Mouse (Mus musculus) limb, embryonic 10.5 days (tissue): ENCODE data around the gene P4ha2. TPM values are rescaled to one million over a fixed set of nuclear protein-coding genes. Genes with fewer than 3 reads are reported as not detected.

Source experiments
- DNase-seq: peaks from one replicate; pipeline ENCODE4 v3.0.0-alpha.2; 2017; ENCODE audit warnings: low spot score
- H3K27ac ChIP-seq: fragments of 300-500 bp; sonication (generic); 2 replicates; pipeline ENCODE4 v1.5.1; 2016; ENCODE audit warnings: mild to moderate bottlenecking
- H3K27me3 ChIP-seq: fragments of 300-500 bp; sonication (generic); 2 replicates; pipeline ENCODE4 v1.6.1; 2016; ENCODE audit warnings: low read depth, mild to moderate bottlenecking; ENCODE audit not compliant: poor library complexity, severe bottlenecking
- H3K36me3 ChIP-seq: fragments of 300-500 bp; sonication (generic); 2 replicates; pipeline ENCODE4 v1.6.1; 2016; ENCODE audit warnings: mild to moderate bottlenecking, moderate library complexity
- H3K4me1 ChIP-seq: fragments of 300-500 bp; sonication (generic); 2 replicates; pipeline ENCODE4 v1.6.1; 2016
- H3K4me3 ChIP-seq: fragments of 300-500 bp; sonication (generic); 2 replicates; pipeline ENCODE4 v1.5.1; 2016; ENCODE audit warnings: mild to moderate bottlenecking, moderate library complexity
- H3K9me3 ChIP-seq: fragments of 300-500 bp; sonication (generic); replicated peaks from 2 replicates; pipeline ENCODE4 v1.6.1; 2016; ENCODE audit warnings: mild to moderate bottlenecking
- WGBS: fragments of 180-500 bp; shearing (Covaris S2); methylation state at CpG from one replicate; pipeline ENCODE4 v1.1.7; 2016; 5-methylcytosine and 5-hydroxymethylcytosine counted together
- polyA plus RNA-seq: library from polyadenylated mRNA; unstranded; fragments of >200 nt; fragmentation: Nextera tagmentation; extraction: Ambion mirVana; gene quantifications from 2 replicates; pipeline ENCODE4 v1.2.1, GENCODE M21; 2016

P4ha2 gene
- polyA plus RNA-seq, 1 experiment from 2014 or later, result 38.7 TPM

GRCm38 (mm10) chr11:54100692-54101591 lies 1.0 kb downstream of the P4ha2 start:
- under 1% methylated on average over 82 of the region's 83 CpGs for WGBS
- Histone ChIP-seq H3K27ac (peak overlapping the region; percentile 86), H3K27me3 (peaks cover 31% of the 10 kb centered on the region), H3K4me1 (peaks cover 35% of the 10 kb centered on the region), H3K9me3 (no peaks in the 10 kb centered on the region), H3K36me3 (no peaks in the 10 kb centered on the region), H3K4me3 (peak overlapping the region; percentile 72)
- peak; percentile 87 for DNase-seq

GRCm38 (mm10) chr11:54101701-54102100 lies 1.8 kb downstream of the P4ha2 start:
- no peak for DNase-seq
- no peak overlapping the region for H3K27ac ChIP-seq
- no peaks in the 10 kb centered on the region for H3K36me3 ChIP-seq
- no peaks in the 10 kb centered on the region for H3K9me3 ChIP-seq
- H3K4me3 ChIP-seq, result peak overlapping the region; percentile 72
- H3K4me1 ChIP-seq, result peaks cover 35% of the 10 kb centered on the region
- WGBS, result 64% methylated on average over 9 of the region's 9 CpGs
- H3K27me3 ChIP-seq, result peaks cover 31% of the 10 kb centered on the region

DNA sequence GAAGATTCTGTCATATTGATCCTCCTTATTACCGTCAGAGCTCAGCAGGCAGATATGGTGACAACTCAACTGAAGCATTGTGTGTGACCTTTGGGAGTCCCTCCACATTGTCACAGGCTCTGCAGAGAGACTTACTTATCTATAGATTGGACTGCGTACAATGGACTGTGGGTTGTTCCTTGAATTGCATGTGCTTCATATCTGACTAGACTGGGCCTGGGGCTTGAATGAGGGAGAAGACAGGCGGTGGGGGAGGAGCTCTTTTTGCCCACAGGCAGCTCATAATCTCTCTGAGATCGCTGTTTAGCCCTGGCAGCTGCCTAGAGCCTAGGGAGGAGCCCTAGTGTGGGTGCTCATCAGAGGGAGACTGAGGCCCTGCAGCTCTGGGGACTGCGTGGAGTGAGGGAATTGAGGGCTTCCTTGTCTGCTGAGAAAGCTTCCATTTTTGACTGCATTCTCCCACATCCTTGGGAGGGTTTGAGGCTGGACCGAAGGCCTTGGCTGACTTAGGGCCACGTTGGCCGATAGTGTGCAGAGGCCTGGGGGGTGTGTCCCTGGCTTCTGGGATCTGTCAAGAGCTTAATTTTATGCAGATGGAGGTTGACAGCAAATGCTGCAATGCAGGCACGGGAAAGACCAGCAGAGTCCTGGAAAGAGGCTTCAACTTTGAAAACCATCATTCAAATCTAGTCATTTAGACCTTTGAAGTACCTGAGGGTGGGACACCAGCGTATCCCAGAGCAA lies 3.0 kb downstream of the P4ha2 start:
- DNase-seq, result no peak
- H3K27me3 ChIP-seq, result peaks cover 31% of the 10 kb centered on the region
- 0 out of 2 replicates have a peak overlapping the region, but pooled peaks have one; percentile 1 for H3K4me3 ChIP-seq
- no peaks in the 10 kb centered on the region for H3K36me3 ChIP-seq
- 52% methylated on average over 10 of the region's 10 CpGs for WGBS
- H3K9me3 ChIP-seq, result no peaks in the 10 kb centered on the region
- peaks cover 35% of the 10 kb centered on the region for H3K4me1 ChIP-seq
- no peak overlapping the region for H3K27ac ChIP-seq

DNA sequence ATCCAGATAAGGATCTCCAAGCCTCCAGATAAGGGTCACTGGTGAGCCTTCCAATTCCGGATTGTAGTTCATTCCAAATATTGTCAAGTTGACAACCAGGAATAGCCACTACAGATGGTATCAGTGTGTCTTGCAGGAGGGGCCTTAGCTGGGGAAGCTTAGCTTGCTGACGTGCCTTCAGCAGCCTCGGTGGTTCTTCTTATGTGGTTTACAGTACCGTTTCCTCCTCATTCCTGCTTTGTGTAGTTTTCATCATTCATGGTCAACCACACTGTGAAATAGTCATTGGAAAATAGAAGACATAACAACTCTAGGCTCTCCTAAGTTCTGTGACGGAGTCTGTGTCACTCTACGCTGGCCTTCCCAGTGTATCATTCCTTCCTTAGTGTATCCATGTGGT lies 5.1 kb downstream of the P4ha2 start:
- Histone ChIP-seq H3K27me3 (peaks cover 23% of the 10 kb centered on the region), H3K4me3 (no peak overlapping the region), H3K27ac (no peak overlapping the region), H3K4me1 (peaks cover 35% of the 10 kb centered on the region), H3K36me3 (peaks cover 2% of the 10 kb centered on the region; the same call in 1 of the 2 replicates), H3K9me3 (no peaks in the 10 kb centered on the region)
- WGBS, result 91% methylated on average over 6 of the region's 6 CpGs
- DNase-seq, result no peak

- Histone ChIP-seq H3K4me3 (no peak overlapping the region), H3K27me3 (peaks cover 12% of the 10 kb centered on the region), H3K27ac (no peak overlapping the region), H3K4me1 (peaks cover 19% of the 10 kb centered on the region), H3K36me3 (peaks cover 14% of the 10 kb centered on the region), H3K9me3 (no peaks in the 10 kb centered on the region)
- WGBS, result 88% methylated on average over 3 of the region's 3 CpGs
- no peak for DNase-seq
Observed at GRCm38 (mm10) chr11:54106676-54107075, 6.8 kb downstream of the P4ha2 start.

- 93% methylated on average over 7 of the region's 7 CpGs for WGBS
- Histone ChIP-seq H3K4me1 (peaks cover 17% of the 10 kb centered on the region), H3K9me3 (no peaks in the 10 kb centered on the region), H3K4me3 (no peak overlapping the region), H3K36me3 (peaks cover 14% of the 10 kb centered on the region), H3K27me3 (0 out of 2 replicates have a peak, but pooled peaks cover 6% of the 10 kb centered on the region), H3K27ac (no peak overlapping the region)
- no peak for DNase-seq
Observed at GRCm38 (mm10) chr11:54107239-54107638, 7.3 kb downstream of the P4ha2 start.

DNA sequence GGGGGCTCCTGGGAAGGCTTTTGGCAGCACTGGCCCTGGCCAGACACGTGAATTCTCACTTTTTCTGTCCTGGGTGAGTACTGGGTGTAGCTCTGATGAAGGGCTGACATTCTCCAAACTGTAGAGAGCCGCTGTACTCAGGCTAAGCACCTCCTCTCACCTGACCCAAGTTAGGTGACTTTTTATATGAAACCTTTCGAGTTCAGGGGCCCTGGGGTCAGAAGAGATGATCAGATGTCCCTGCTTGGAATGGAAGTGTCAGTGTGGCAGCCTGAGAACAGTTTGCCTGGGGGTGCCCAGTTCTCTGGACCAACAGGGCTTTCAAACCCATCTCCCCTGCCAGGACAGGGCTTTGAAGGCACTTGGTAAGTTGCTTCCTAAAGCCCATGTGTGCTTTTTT lies 8.2 kb downstream of the P4ha2 start:
- Histone ChIP-seq H3K4me1 (peaks cover 17% of the 10 kb centered on the region), H3K9me3 (no peaks in the 10 kb centered on the region), H3K27me3 (no peaks in the 10 kb centered on the region), H3K36me3 (peaks cover 14% of the 10 kb centered on the region), H3K27ac (no peak overlapping the region), H3K4me3 (no peak overlapping the region)
- no peak for DNase-seq
- WGBS, result 83% methylated on average over 3 of the region's 3 CpGs

GRCm38 (mm10) chr11:54108894-54109293 lies 9.0 kb downstream of the P4ha2 start:
- Histone ChIP-seq H3K4me1 (peaks cover 20% of the 10 kb centered on the region), H3K27me3 (no peaks in the 10 kb centered on the region), H3K27ac (no peak overlapping the region), H3K4me3 (no peak overlapping the region), H3K9me3 (no peaks in the 10 kb centered on the region), H3K36me3 (peaks cover 14% of the 10 kb centered on the region)
- no peak for DNase-seq
- 88% methylated on average over 5 of the region's 5 CpGs for WGBS

DNA sequence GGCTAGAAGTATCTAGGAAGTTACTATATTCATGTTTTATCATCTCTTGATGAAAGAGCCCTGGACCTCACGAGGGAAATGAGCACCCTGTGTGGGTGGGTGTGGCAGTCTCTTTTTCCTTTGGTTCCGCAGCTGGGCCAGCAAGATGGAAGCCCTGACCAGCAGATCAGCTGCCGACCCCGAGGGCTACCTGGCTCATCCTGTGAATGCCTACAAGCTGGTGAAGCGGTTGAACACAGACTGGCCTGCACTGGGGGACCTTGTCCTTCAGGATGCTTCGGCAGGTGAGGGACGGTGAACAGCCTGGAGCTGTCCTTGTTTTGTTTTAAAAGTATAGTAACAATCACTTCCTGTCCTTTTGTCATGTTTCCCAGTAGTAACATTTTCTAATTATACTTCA lies 11.4 kb downstream of the P4ha2 start:
- Histone ChIP-seq H3K27me3 (no peaks in the 10 kb centered on the region), H3K36me3 (peaks cover 16% of the 10 kb centered on the region), H3K27ac (no peak overlapping the region), H3K4me1 (peaks cover 26% of the 10 kb centered on the region), H3K9me3 (no peaks in the 10 kb centered on the region), H3K4me3 (no peak overlapping the region)
- 92% methylated on average over 7 of the region's 7 CpGs for WGBS
- no peak for DNase-seq

GRCm38 (mm10) chr11:54111976-54112741 lies 12.3 kb downstream of the P4ha2 start:
- WGBS, result 84% methylated on average over 21 of the region's 21 CpGs
- peaks cover 23% of the 10 kb centered on the region for H3K36me3 ChIP-seq
- H3K9me3 ChIP-seq, result no peaks in the 10 kb centered on the region
- H3K27ac ChIP-seq, result peak overlapping the region; percentile 90
- H3K27me3 ChIP-seq, result no peaks in the 10 kb centered on the region
- H3K4me3 ChIP-seq, result peak overlapping the region; percentile 34; the same call in 1 of the 2 replicates
- DNase-seq, result no peak
- peaks cover 26% of the 10 kb centered on the region for H3K4me1 ChIP-seq

DNA sequence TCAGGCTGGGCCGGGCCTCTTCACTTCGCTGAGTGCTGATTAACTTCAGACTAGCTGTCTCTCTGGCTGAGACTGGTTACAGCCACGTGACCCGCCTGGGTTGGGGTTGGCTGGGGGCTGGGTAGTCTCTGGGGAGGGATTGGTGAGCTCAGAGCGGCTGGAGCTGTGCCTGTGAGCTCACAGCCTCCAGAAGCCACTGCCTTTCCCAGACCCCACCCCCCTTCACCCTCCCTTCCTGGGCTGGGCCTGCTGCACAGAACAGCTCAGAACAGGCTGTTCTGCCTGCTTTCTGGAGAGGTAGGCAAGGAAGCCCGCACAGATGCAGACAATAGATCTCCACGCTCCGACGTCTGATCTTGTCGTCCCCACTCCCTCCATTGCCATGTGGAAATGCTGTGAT lies 13.0 kb downstream of the P4ha2 start:
- no peaks in the 10 kb centered on the region for H3K9me3 ChIP-seq
- peak overlapping the region; percentile 90 for H3K27ac ChIP-seq
- H3K4me3 ChIP-seq, result peak overlapping the region; percentile 34
- peaks cover 30% of the 10 kb centered on the region for H3K36me3 ChIP-seq
- peaks cover 26% of the 10 kb centered on the region for H3K4me1 ChIP-seq
- 2% methylated on average over 10 of the region's 10 CpGs for WGBS
- H3K27me3 ChIP-seq, result no peaks in the 10 kb centered on the region
- DNase-seq, result peak; percentile 91

DNA sequence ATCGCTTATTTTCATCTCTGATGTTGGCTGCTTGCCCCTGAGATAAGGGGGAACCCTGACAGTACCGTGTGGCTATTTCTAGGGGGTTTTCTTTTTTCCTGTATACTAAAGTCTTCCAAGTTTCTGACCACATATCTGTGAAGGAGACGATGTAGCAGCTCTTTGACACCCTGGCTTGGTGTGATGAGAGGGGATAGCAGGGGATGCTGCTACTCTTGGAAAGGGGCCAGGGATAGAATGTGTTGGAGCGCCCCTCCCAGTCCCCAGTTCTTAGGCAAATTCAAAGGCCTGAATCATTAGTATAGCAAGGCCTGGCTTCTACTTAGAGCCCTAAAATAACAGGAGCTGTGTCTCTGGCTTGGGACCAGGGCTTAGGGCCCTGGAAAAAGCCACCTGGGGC lies 13.5 kb downstream of the P4ha2 start:
- DNase-seq, result no peak
- peaks cover 26% of the 10 kb centered on the region for H3K4me1 ChIP-seq
- H3K4me3 ChIP-seq, result peak overlapping the region; percentile 34
- no peaks in the 10 kb centered on the region for H3K27me3 ChIP-seq
- no peaks in the 10 kb centered on the region for H3K9me3 ChIP-seq
- 41% methylated on average over 4 of the region's 4 CpGs for WGBS
- H3K27ac ChIP-seq, result peak overlapping the region; percentile 90
- peaks cover 32% of the 10 kb centered on the region for H3K36me3 ChIP-seq
